8 mouse cellular contexts compared by ENCODE assay signal in the genomic region with DNA sequence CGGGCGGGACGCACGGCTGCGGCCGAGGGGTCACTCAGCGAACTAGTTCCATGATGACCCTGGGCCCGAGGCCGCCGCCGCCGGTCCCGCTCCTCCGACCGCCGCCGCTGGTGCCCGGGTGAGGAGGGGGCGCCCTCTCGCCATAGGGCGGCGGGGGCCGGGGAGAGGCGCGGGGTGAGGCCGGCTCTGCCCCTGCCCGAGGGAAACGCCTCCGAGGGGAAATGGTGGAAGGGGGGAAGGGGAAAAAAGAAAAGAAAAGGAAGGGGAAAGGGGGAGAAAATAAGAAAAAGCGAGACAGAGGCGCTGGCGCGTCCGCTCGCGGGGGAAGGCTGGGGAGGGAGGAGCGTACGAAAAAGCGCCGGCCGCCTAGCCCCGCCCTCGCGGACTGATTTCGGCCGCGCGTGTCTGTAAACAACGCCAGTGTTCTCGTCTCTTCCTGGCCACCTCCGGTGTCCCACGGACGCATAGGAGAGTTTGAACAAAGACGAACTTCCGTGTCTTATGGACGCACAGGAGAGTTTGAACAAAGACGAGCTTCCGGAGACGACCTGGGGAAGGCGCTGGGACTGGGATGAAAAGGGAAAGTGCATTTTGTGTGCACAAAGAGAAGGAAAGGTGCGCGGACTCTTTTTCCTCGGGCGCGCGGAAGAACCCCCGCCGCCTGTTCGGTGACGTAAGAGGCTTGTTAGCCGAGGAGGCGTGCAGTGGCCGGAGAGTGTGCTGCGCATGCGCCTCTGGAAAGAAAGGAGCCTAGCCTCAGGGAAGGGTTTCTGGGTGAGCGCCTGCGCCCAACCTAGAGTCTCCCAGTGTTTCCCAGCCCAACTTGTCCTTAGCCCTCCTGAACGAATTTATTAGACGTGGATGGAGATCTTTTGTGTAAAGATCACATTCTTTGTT. TPM values are rescaled to one million over a fixed set of nuclear protein-coding genes. Genes with fewer than 3 reads are reported as not detected.
DNase-seq lines count a peak whose midpoint lies in the region; ATAC-seq lines count a peak whose summit lies in the region.

Gene Ccni, minus strand, starts transcription at position 387 of the 897 bp plus-strand sequence.
Gene 2010109A12Rik, plus strand, starts transcription at position 410 of the 897 bp plus-strand sequence.

- DNase-seq in CD4-positive helper T cell, adult 2 months (ENCODE audit: low read depth, low spot score) = peak; percentile 97
- DNase-seq in brain, embryonic 18.5 days (ENCODE audit: low read depth, low spot score) = peak; percentile 93
- peak; percentile 97 for DNase-seq in kidney, postnatal 10 days
- peak; percentile 94 to 96 for DNase-seq in natural killer cell, adult 2 months (ENCODE audit: low spot score in 2 of 2)

- WGBS in heart, embryonic 13.5 days = under 1% methylated on average over 79 of the region's 79 CpGs
- under 1% methylated on average over 79 of the region's 79 CpGs for WGBS in liver, embryonic 12.5 days (ENCODE audit: insufficient replicate concordance)
- WGBS in stomach, embryonic 15.5 days = under 1% methylated on average over 78 of the region's 79 CpGs

- ATAC-seq in erythroid progenitor cell, adult 5-6 weeks (replicated peaks; ENCODE audit: low FRiP score, poor library complexity, severe bottlenecking) = peak; percentile 95
- peak; percentile 92 for ATAC-seq in heart, embryonic 13.5 days (ENCODE audit: extremely low read depth, insufficient number of reproducible peaks, low FRiP score, low TSS enrichment)
- peak; percentile 95 for ATAC-seq in liver, embryonic 12.5 days
- ATAC-seq in stomach, embryonic 15.5 days (ENCODE audit: insufficient read depth, low FRiP score, low read depth) = peak; percentile 96

- peaks cover 9% of the 10 kb centered on the region for H3K36me3 ChIP-seq in heart, embryonic 13.5 days
- peaks cover 9% of the 10 kb centered on the region for H3K36me3 ChIP-seq in liver, embryonic 12.5 days
- H3K36me3 ChIP-seq in stomach, embryonic 15.5 days = no peaks in the 10 kb centered on the region

- peak within 1 kb of the TSS; percentile 96 for H3K4me3 ChIP-seq in heart, embryonic 13.5 days
- H3K4me3 ChIP-seq in liver, embryonic 12.5 days = peak within 1 kb of the TSS; percentile 90
- peak within 1 kb of the TSS; percentile 90 for H3K4me3 ChIP-seq in stomach, embryonic 15.5 days (replicated peaks)

- H3K9me3 ChIP-seq in heart, embryonic 13.5 days = no peaks in the 10 kb centered on the region
- no peaks in the 10 kb centered on the region for H3K9me3 ChIP-seq in liver, embryonic 12.5 days (replicated peaks)
- H3K9me3 ChIP-seq in stomach, embryonic 15.5 days = no peaks in the 10 kb centered on the region

- peak within 1 kb of the TSS; percentile 96 for H3K27ac ChIP-seq in heart, embryonic 13.5 days (replicated peaks)
- peak within 1 kb of the TSS; percentile 96 for H3K27ac ChIP-seq in liver, embryonic 12.5 days
- peak within 1 kb of the TSS; percentile 95 for H3K27ac ChIP-seq in stomach, embryonic 15.5 days

- no peaks in the 10 kb centered on the region for H3K27me3 ChIP-seq in heart, embryonic 13.5 days (replicated peaks)
- H3K27me3 ChIP-seq in liver, embryonic 12.5 days (replicated peaks) = no peaks in the 10 kb centered on the region
- H3K27me3 ChIP-seq in stomach, embryonic 15.5 days (replicated peaks) = no peaks in the 10 kb centered on the region

- H3K9ac ChIP-seq in heart, embryonic 13.5 days = peak within 1 kb of the TSS; percentile 99
- H3K9ac ChIP-seq in liver, embryonic 12.5 days = peak within 1 kb of the TSS; percentile 98
- H3K9ac ChIP-seq in stomach, embryonic 15.5 days = peak within 1 kb of the TSS; percentile 96

- peak within 1 kb of the TSS; percentile 81 for H3K4me2 ChIP-seq in heart, embryonic 13.5 days
- peak within 1 kb of the TSS; percentile 76 for H3K4me2 ChIP-seq in liver, embryonic 12.5 days
- H3K4me2 ChIP-seq in stomach, embryonic 15.5 days = peak within 1 kb of the TSS; percentile 65

- peaks cover 30% of the 10 kb centered on the region for H3K4me1 ChIP-seq in heart, embryonic 13.5 days
- H3K4me1 ChIP-seq in liver, embryonic 12.5 days = peaks cover 21% of the 10 kb centered on the region
- H3K4me1 ChIP-seq in stomach, embryonic 15.5 days = no peaks in the 10 kb centered on the region

RNA-seq across cellular contexts. Expression of gene Ccni, which starts in this region (rescaled TPM):
- total RNA-seq in erythroid progenitor cell, adult 5-6 weeks (2015; ENCODE audit: low replicate concordance) = 161 and 174 TPM in 2 replicates
- total RNA-seq in erythroid progenitor cell, adult 5-6 weeks (2017; ENCODE audit: low replicate concordance) = 129 and 151 TPM in 2 replicates
- 83.2 and 88.6 TPM in 2 replicates for polyA plus RNA-seq in heart, embryonic 13.5 days (2015; fragmentation: Nextera tagmentation; extraction: Ambion mirVana)
- 50.1 and 60.9 TPM in 2 replicates for polyA plus RNA-seq in liver, embryonic 12.5 days (2016; fragmentation: Nextera tagmentation; extraction: Ambion mirVana)
- polyA plus RNA-seq in stomach, embryonic 15.5 days (2015; fragmentation: Nextera tagmentation; extraction: Ambion mirVana) = 84.3 and 93.5 TPM in 2 replicates

RNA-seq across cellular contexts. Expression of gene 2010109A12Rik, which starts in this region (rescaled TPM):
- total RNA-seq in erythroid progenitor cell, adult 5-6 weeks (2015; ENCODE audit: low replicate concordance) = not detected in 2 replicates
- 1.8 TPM in 1 of 2 replicates, not detected in the other for total RNA-seq in erythroid progenitor cell, adult 5-6 weeks (2017; ENCODE audit: low replicate concordance)
- polyA plus RNA-seq in heart, embryonic 13.5 days (2015; fragmentation: Nextera tagmentation; extraction: Ambion mirVana) = 2.0 and 2.1 TPM in 2 replicates
- 1.2 and 1.3 TPM in 2 replicates for polyA plus RNA-seq in liver, embryonic 12.5 days (2016; fragmentation: Nextera tagmentation; extraction: Ambion mirVana)
- 1.5 and 1.7 TPM in 2 replicates for polyA plus RNA-seq in stomach, embryonic 15.5 days (2015; fragmentation: Nextera tagmentation; extraction: Ambion mirVana)

Comparison
In these comparisons a context has a peak if more than half of its experiments do, and no peak if none do; other contexts are left out.
1. Peak in every context shown above with its lines: DNase-seq, ATAC-seq, H3K4me3 ChIP-seq and H3K27ac ChIP-seq.